Mouse (Mus musculus) left cerebral cortex, adult 18-20 months (tissue): ENCODE measurements at regions not wholly inside any gene's neighbourhood (a gene's known extent, or its start where the extent isn't known, plus 50 kb on each side); places are given as distances from the start of the nearest gene placed in this dataset.

Source experiments
- DNase-seq, 2 experiments: peaks; one replicate each; pipeline ENCODE4 v3.0.0; 2021 to 2022; ENCODE audit warnings: low spot score in 2 of 2, mixed read lengths in 1 of 2

DNA sequence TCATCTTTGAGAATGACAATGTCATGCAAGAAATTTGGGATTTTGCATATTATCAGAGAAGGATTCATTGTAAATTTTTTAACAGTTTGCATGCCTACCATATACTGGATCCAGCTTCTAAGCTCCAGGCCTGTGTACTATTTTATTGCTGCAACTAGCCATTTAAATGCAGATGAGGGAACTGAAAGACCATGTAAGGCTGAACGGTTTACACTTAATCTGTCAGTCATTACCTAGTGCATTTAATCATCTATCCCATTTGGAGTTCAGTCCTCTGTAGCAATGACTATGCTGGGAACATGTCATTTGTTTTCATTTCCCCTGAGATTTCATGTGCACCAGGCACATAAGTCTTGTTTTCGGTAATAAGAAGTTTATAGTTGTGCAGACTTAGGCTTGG lies 631.8 kb upstream of the Gm21961 start:
- DNase-seq: no peak

- no peak for DNase-seq
These were observed 624.8 kb upstream of the Gm21961 start for GRCm38 (mm10) chr15:65639484-65639883.

GRCm38 (mm10) chr15:65637520-65638184 lies 622.9 kb upstream of the Gm21961 start:
- DNase-seq: peak; percentile 49 to 70

- DNase-seq: no peak
These were observed 617.7 kb upstream of the Gm21961 start for GRCm38 (mm10) chr15:65632440-65632839.

DNA sequence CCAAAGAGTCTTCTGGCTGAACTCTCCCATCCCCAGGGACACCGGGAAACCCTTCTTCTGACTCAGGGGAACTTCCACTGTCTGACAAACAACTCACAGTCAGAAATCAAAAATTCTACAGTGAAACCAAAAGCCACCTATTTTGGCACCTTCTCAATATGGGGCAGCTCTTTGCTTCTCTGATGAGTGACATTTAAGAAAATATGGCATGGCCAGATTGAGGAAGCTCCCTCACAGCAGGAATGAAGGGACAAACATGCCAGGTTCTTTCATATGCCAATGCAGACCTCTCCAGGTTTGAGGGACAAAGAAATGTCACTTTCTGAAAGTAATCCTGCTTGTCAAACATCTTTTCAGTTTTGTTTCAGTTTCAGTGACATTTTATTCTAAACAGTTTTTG lies 615.8 kb upstream of the Gm21961 start:
- no peak for DNase-seq

DNA sequence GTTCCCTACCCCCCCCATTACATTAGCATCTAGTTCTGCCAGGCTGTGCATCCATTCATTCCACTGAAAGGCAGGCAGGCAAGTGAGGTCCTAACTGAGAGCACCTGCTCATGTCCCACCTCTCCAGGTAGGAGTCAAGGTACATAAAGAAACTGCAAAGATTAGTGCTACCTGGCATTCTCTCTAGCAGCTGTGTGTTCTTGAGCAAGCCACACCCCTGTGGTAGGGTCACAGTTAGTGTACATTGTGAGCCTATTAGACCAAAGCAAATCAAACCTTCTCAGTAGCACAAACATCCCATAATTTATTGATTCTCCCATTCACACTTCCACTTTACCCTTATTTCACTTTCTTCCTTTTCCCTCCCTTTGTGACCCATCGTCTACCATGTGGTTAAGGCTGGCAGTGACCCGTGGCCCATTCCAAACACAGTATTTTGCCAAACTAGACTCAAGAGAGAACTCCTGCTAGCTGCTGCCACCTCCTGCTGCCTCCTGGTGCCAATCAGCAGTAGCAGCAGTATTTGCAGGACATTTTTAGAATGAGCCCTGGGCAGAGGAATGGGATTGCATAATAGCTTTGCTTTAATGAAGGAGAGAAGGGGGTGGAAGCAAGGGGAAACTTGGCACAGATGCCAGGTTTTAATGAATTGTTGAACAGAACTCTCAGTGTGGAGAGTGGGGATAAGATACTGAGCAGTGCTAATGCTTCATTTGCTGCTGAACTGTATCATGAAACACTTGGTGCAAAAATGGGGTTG lies 578.2 kb upstream of the Gm21961 start:
- DNase-seq: peak; percentile 39 to 60

GRCm38 (mm10) chr15:65585566-65585965 lies 570.9 kb upstream of the Gm21961 start:
- no peak for DNase-seq

GRCm38 (mm10) chr15:65579353-65579752 lies 564.6 kb upstream of the Gm21961 start:
- no peak for DNase-seq

DNA sequence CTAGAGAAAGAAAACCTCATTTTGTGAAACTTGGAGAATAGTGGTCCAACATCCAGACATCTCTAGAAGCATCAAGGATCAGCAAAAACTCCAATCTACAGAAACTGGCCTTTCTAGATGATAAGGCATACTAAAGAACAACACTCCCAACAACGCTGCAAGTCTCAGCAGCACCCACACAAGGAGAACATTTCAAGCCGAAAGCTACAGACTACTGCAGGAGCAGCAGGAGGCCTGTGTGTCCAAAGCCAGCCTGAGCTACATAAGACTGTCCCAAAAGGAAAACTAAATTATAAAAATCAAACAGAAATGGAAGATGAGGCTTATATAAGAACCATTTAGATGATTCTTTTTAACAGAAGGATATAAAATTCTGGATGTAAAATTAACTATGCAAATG lies 553.2 kb upstream of the Gm21961 start:
- no peak for DNase-seq

GRCm38 (mm10) chr15:65557846-65558835 lies 543.4 kb upstream of the Gm21961 start:
- peak in 1 of 2 experiments; percentile 10 for DNase-seq

- DNase-seq: no peak
These were observed 534.3 kb upstream of the Gm21961 start for GRCm38 (mm10) chr15:65549046-65549445.

DNA sequence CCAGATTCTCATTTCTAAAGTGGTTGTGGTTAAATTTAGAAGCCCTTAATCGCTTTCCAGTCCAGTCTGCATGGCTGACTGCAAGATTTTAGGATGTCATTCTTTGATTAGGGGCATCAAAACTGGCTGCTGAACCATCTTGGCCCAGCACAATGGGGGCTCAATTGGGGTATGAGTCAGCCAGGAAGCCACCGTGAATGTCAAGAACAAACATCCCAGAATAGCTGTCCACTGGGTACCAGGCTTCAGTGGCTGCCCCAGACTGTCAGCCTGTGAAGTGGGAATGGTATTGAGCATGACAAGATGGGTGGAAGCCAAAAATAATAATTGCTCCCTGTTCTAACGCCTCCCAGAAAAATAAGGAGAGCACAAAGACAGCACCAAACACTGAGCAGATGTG lies 520.9 kb upstream of the Gm21961 start:
- no peak for DNase-seq

DNA sequence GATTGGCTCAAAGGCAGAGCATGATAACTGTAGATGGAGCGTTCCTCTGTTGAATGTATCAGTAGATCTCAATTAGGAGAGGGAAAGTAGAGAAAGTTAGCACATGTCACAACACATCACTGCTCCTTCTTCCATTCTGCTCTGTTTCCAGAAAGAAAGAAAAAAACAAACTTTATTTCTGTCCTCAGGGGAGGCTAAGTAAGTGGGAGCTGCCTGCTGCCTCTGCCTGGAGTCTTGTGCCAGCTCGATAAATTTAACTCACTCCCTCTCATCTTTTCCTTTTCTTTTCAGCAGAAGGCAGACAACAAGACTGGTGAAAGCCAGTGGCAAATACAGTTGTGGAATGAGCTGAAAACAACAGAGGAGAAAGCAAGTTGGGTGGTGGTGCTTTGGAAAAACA lies 517.5 kb upstream of the Gm21961 start:
- DNase-seq: peak; percentile 14 to 22

DNA sequence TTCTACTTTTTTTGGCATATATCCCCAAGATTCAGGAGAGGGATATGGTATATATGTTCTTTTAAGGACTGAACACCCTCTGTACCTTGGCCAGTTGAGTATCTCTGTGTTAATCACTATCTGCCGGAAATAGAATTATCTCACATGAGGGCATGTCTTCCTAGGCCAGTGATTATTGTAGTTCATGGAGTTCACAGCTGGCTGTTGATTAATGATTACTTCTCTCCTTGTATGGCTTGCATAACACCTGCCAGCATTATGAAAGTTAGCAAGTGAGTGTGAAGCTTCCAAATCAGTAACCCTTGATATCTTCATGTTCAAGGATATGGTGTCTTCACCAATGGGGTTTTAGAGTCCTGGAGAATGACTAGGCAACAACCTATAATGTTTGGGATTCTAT lies 488.0 kb upstream of the Gm21961 start:
- no peak for DNase-seq

DNA sequence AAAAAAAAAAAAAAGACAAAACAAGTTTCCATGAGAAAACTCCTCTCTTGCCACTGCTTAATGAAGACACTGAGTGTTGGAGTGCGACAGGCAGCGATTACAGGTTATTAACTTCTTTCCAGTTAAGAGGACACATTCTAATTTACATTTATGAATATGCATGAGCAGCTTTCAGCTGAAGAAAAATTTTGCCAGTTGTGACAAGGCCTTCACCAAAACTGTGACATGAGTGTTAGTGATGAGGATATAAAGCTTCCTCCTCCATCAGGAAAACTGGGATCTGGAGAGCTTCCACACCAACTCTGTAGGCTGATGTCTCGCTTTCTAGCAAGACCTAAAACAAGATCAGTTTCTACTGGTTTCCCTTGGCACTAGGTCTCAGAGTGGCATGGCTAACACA lies 464.2 kb upstream of the Gm21961 start:
- DNase-seq: peak in 1 of 2 experiments; percentile 25

DNA sequence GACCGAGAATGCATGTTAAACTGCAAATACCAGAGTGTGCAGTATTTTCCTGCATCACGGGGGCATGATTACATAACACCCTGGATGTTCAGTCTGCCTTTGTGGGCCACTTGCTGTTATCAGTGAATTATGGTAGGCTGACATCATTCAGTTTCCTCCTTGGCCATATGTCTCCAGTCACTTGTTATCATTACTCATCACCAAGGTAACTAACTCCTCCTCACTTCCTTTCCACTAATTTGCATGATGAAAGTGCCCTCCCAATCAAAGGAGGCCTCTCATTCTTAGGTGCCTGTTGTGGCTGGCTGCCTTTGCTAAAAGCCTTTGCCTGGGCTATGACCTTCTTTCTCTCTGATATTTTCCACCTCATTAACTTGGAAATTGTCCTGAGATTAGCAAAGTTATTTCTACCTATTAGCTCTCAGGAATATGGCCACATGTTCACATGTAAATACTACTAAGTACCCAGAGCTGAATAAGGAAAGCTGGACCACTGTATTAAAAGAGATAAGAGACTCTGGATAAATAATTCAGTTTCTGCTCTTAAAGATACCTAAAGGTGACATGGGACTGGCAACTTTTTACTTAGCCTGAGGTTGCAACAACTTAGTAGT lies 440.6 kb upstream of the Gm21961 start:
- DNase-seq: peak in 1 of 2 experiments; percentile 2

- no peak for DNase-seq
These were observed 437.7 kb upstream of the Gm21961 start for GRCm38 (mm10) chr15:65452258-65453028.

DNA sequence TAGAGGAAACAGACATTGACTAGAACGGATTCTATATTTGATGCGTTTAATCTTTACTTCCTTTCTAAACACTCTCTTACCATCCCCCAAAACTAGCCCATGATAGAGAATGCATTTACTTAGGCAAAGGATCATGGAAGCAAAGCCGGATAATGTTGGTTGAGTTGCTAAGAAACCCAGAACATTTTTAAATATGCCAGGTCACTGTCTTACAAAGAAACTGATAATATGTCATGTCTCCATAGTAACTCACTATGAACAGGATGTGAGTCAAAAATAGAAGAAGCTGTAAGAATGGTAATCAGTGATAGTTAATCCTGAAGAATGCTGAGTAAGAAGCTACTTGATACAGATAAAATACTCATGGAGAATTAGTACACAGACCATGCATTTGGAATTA lies 405.0 kb upstream of the Gm21961 start:
- DNase-seq: no peak
